Mouse (Mus musculus): ENCODE data around the gene Nid1.

DNA sequence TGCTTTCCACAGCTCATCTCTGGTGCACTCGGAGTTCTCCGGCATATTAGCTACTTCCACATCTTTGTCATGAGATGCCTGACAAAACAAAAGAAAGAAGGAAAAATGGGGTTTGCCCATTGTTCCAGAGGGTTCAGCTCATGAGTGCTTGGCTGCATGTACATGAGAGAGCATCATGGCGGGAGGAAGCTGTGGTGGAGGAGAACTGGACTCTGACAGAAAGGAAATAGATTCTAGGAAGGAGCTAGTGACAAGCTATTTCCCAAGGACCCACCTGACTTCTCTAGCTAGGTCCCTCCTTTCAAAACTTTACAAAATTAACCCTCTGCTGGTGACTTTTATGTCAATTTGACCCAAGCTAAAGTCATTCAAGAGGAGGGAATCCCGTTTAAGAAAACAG is 110.5 kb downstream of the Nid1 start:
- no peak for TF ChIP-seq CTCF (IDR thresholded peaks at IDR 0.05; ENCODE audit: low read depth)
- no peak for TF ChIP-seq EP300 (optimal IDR thresholded peaks at IDR 0.05)

Measured in stomach, postnatal 0 days (tissue).